Mouse (Mus musculus) embryonic fibroblast, embryonic 13.5 days (primary cell): ENCODE data around the gene Bhmt. TPM values are rescaled to one million over a fixed set of nuclear protein-coding genes. Genes with fewer than 3 reads are reported as not detected.

Source experiments
- H3K27ac ChIP-seq: 2 replicates; pipeline ENCODE4 v1.5.1; 2012; ENCODE audit warnings: low read length, control low read depth, inconsistent platforms; ENCODE audit not compliant: insufficient read depth
- H3K4me1 ChIP-seq: 2 replicates; pipeline ENCODE4 v1.6.1; 2011; ENCODE audit warnings: low read length; ENCODE audit not compliant: control insufficient read depth, insufficient read depth
- H3K4me3 ChIP-seq: 2 replicates; pipeline ENCODE4 v1.5.1; 2011; ENCODE audit warnings: mild to moderate bottlenecking, control low read depth, low read length; ENCODE audit not compliant: insufficient read depth
- CTCF ChIP-seq: IDR thresholded peaks from 2 replicates; pipeline ENCODE4 v1.5.1; 2011; ENCODE audit warnings: mild to moderate bottlenecking, control low read depth, low read length, moderate library complexity, borderline replicate concordance; ENCODE audit not compliant: insufficient read depth
- POLR2A ChIP-seq: IDR thresholded peaks from 2 replicates; pipeline ENCODE4 v1.6.1; 2011; ENCODE audit warnings: low read depth, mild to moderate bottlenecking, control low read depth, low read length, moderate library complexity
- polyA plus RNA-seq: library from polyadenylated mRNA; stranded (reverse); fragments of >200 nt; gene quantifications from 2 replicates; pipeline ENCODE4 v1.2.4, GENCODE M21; 2011; ENCODE audit warnings: low read depth; ENCODE audit not compliant: missing spikeins, insufficient read length

Gene Bhmt
- polyA plus RNA-seq, 1 experiment: not detected

- Histone ChIP-seq H3K4me1 (no peaks in the 10 kb centered on the region), H3K4me3 (no peak overlapping the region), H3K27ac (no peak overlapping the region)
- TF ChIP-seq POLR2A (no peak), CTCF (no peak)
Measured at GRCm38 (mm10) chr13:93648387-93649130, 10.8 kb upstream of the Bhmt start.

- Histone ChIP-seq H3K27ac (no peak overlapping the region), H3K4me3 (no peak overlapping the region), H3K4me1 (no peaks in the 10 kb centered on the region)
- TF ChIP-seq CTCF (no peak), POLR2A (no peak)
Measured at GRCm38 (mm10) chr13:93639636-93640035, 1.9 kb upstream of the Bhmt start.

GRCm38 (mm10) chr13:93636561-93636960, 1.2 kb downstream of the Bhmt start:
- Histone ChIP-seq H3K27ac (no peak overlapping the region), H3K4me1 (no peaks in the 10 kb centered on the region), H3K4me3 (no peak overlapping the region)
- TF ChIP-seq POLR2A (no peak), CTCF (no peak)

GRCm38 (mm10) chr13:93632927-93633326, 4.8 kb downstream of the Bhmt start:
- Histone ChIP-seq H3K27ac (no peak overlapping the region), H3K4me1 (no peaks in the 10 kb centered on the region; the same call in 1 of the 2 replicates), H3K4me3 (no peak overlapping the region)
- TF ChIP-seq POLR2A (no peak), CTCF (no peak)

- Histone ChIP-seq H3K4me3 (no peak overlapping the region), H3K27ac (no peak overlapping the region), H3K4me1 (no peaks in the 10 kb centered on the region; the same call in 1 of the 2 replicates)
- TF ChIP-seq POLR2A (no peak), CTCF (no peak)
Measured at GRCm38 (mm10) chr13:93630941-93631705, 6.6 kb downstream of the Bhmt start.

GRCm38 (mm10) chr13:93628861-93629260, 8.9 kb downstream of the Bhmt start:
- TF ChIP-seq CTCF (no peak), POLR2A (no peak)

GRCm38 (mm10) chr13:93614361-93614948, 23.3 kb downstream of the Bhmt start:
- TF ChIP-seq CTCF: no peak
- TF ChIP-seq POLR2A: no peak
- H3K27ac ChIP-seq: no peak overlapping the region
- no peaks in the 10 kb centered on the region for H3K4me1 ChIP-seq
- H3K4me3 ChIP-seq: no peak overlapping the region

More at GRCm38 (mm10) chr13:93628861-93629260, 8.9 kb downstream of the Bhmt start:
- Histone ChIP-seq H3K27ac (no peak overlapping the region), H3K4me3 (no peak overlapping the region), H3K4me1 (no peaks in the 10 kb centered on the region; the same call in 1 of the 2 replicates)

GRCm38 (mm10) chr13:93613771-93614170, 24.0 kb downstream of the Bhmt start:
- Histone ChIP-seq H3K27ac (no peak overlapping the region), H3K4me3 (no peak overlapping the region), H3K4me1 (no peaks in the 10 kb centered on the region)
- no peak for TF ChIP-seq POLR2A
- no peak for TF ChIP-seq CTCF

- TF ChIP-seq POLR2A: no peak
- TF ChIP-seq CTCF: peak; percentile 46; the same call in 1 of the 2 replicates
Measured at GRCm38 (mm10) chr13:93612660-93613607, 24.8 kb downstream of the Bhmt start.

More at GRCm38 (mm10) chr13:93612660-93613607, 24.8 kb downstream of the Bhmt start:
- H3K27ac ChIP-seq: no peak overlapping the region
- H3K4me3 ChIP-seq: no peak overlapping the region
- H3K4me1 ChIP-seq: no peaks in the 10 kb centered on the region
